Mouse (Mus musculus): ENCODE data around the gene Vmn2r40. TPM values are rescaled to one million over a fixed set of nuclear protein-coding genes. Genes with fewer than 3 reads are reported as not detected.
"Not testable (repeated sequence)": the region's sequence is repeated elsewhere in the genome, so short reads cannot be mapped to it uniquely, and the experiment has no call there.

Gene Vmn2r40
- not detected in 2 replicates for polyA plus RNA-seq (2015; fragmentation: Nextera tagmentation; extraction: Ambion mirVana)

DNA sequence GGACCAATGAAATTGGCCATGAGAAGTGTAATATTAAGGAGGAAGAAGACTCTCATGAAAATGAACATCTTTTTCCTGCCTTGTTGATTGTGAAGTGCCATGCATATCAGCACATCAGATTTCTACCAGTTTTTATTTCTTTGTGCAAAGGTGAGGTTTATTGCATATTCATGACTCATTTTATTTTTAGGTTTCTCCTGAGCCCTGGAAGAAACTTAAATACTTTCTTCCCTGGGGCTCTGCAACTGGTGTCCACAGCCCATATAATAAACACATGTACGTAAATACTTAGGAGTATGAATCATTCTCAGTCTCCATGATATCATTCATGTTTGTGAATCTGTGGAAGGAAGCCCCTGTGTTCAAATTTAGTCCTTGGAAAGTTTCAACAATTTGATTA is at the start of gene Vmn2r40:
TSS of gene Vmn2r40 (minus strand) at position 101 of the 400 bp plus-strand sequence.
- H3K4me1 ChIP-seq (replicated peaks; ENCODE audit: control insufficient read depth, insufficient read depth, low read length); H3K27ac ChIP-seq (ENCODE audit: low read length); H3K9ac ChIP-seq (replicated peaks; ENCODE audit: low read depth, low read length); H3K9me3 ChIP-seq (ENCODE audit: control insufficient read depth, low read length); H3K4me3 ChIP-seq (replicated peaks; ENCODE audit: low read length); H3K4me2 ChIP-seq (ENCODE audit: low read length); H3K27me3 ChIP-seq (replicated peaks; ENCODE audit: control insufficient read depth, insufficient read depth, low read length); ATAC-seq; H3K36me3 ChIP-seq (ENCODE audit: control insufficient read depth, insufficient read depth): not testable (repeated sequence)
- WGBS: no CpG with 5 or more reads among the region's 1 CpGs

Other genes starting within 250 kb of the Vmn2r40 start
- gene Vmn2r39, start 99.4 kb upstream of the Vmn2r40 start, polyA plus RNA-seq (2015; fragmentation: Nextera tagmentation; extraction: Ambion mirVana): not detected in 2 replicates
- gene Vmn2r38, start 166.4 kb upstream of the Vmn2r40 start, polyA plus RNA-seq (2015; fragmentation: Nextera tagmentation; extraction: Ambion mirVana): not detected in 2 replicates